Mouse (Mus musculus): Measurements from ENCODE around the gene Tfpi. TPM values are rescaled to one million over a fixed set of nuclear protein-coding genes. Genes with fewer than 3 reads are reported as not detected.
A peak's percentile ranks its signal among the peaks of the same experiment; 100 is the strongest.

The Tfpi gene
- total RNA-seq, 2 experiments from 2014 or later, result 3.8 to 4.4 TPM

GRCm38 (mm10) chr2:84504285-84504684, 27.7 kb upstream of the Tfpi start:
- intact Hi-C loops (cut with DNase I), result no loop called here
- H3K4me3 ChIP-seq, result no peak overlapping the region
- H3K27ac ChIP-seq, result no peak overlapping the region
- TF ChIP-seq CTCF (IDR thresholded peaks at IDR 0.05), result no peak
- no peak for DNase-seq (ENCODE audit: extremely low spot score in 1 of 2, low spot score in 2 of 2)

GRCm38 (mm10) chr2:84498921-84499320, 22.3 kb upstream of the Tfpi start:
- no peak for TF ChIP-seq CTCF (IDR thresholded peaks at IDR 0.05)
- no peak overlapping the region for H3K4me3 ChIP-seq
- no peak for DNase-seq (ENCODE audit: extremely low spot score in 1 of 2, low spot score in 2 of 2)
- no peak overlapping the region for H3K27ac ChIP-seq
- intact Hi-C loops (cut with DNase I), result no loop called here

- Histone ChIP-seq H3K4me3 (no peak overlapping the region), H3K27ac (no peak overlapping the region)
- intact Hi-C loops (cut with DNase I), result no loop called here
- DNase-seq (ENCODE audit: extremely low spot score in 1 of 2, low spot score in 2 of 2), result no peak
- TF ChIP-seq CTCF (IDR thresholded peaks at IDR 0.05), result no peak
Observed at GRCm38 (mm10) chr2:84495108-84495507, 18.5 kb upstream of the Tfpi start.

GRCm38 (mm10) chr2:84493626-84494025, 17.1 kb upstream of the Tfpi start:
- DNase-seq (ENCODE audit: extremely low spot score in 1 of 2, low spot score in 2 of 2), result no peak
- intact Hi-C loops (cut with DNase I), result no loop called here
- TF ChIP-seq CTCF (IDR thresholded peaks at IDR 0.05), result no peak
- H3K4me3 ChIP-seq, result no peak overlapping the region
- H3K27ac ChIP-seq, result no peak overlapping the region

GRCm38 (mm10) chr2:84491715-84492114, 15.1 kb upstream of the Tfpi start:
- DNase-seq (ENCODE audit: extremely low spot score in 1 of 2, low spot score in 2 of 2), result no peak
- H3K27ac ChIP-seq, result no peak overlapping the region
- no peak for TF ChIP-seq CTCF (IDR thresholded peaks at IDR 0.05)
- intact Hi-C loops (cut with DNase I), result no loop called here
- H3K4me3 ChIP-seq, result no peak overlapping the region

GRCm38 (mm10) chr2:84487705-84488291, 11.2 kb upstream of the Tfpi start:
- TF ChIP-seq CTCF (IDR thresholded peaks at IDR 0.05), result no peak
- no peak for DNase-seq (ENCODE audit: extremely low spot score in 1 of 2, low spot score in 2 of 2)
- H3K27ac ChIP-seq, result no peak overlapping the region
- no peak overlapping the region for H3K4me3 ChIP-seq
- intact Hi-C loops (cut with DNase I), result no loop called here

GRCm38 (mm10) chr2:84481863-84482262, 5.3 kb upstream of the Tfpi start:
- peak overlapping the region; percentile 63 for H3K27ac ChIP-seq
- intact Hi-C loops (cut with DNase I), result no loop called here
- peak in 1 of 2 experiments; percentile 38 for DNase-seq (ENCODE audit: extremely low spot score in 1 of 2, low spot score in 2 of 2)
- peak overlapping the region; percentile 32 for H3K4me3 ChIP-seq
- TF ChIP-seq CTCF (IDR thresholded peaks at IDR 0.05), result no peak

- Histone ChIP-seq H3K4me3 (no peak overlapping the region), H3K27ac (no peak overlapping the region)
- intact Hi-C loops (cut with DNase I), result loop anchor here (1.0 kb wide), 1 partner anchor 24 kb away; no protein-coding TSS in a partner anchor
- peak; percentile 69 for TF ChIP-seq CTCF (IDR thresholded peaks at IDR 0.05)
- DNase-seq (ENCODE audit: extremely low spot score in 1 of 2, low spot score in 2 of 2), result peak; percentile 13 to 28
Observed at GRCm38 (mm10) chr2:84479036-84479435, 2.5 kb upstream of the Tfpi start.

- H3K27ac ChIP-seq, result no peak overlapping the region
- H3K4me3 ChIP-seq, result no peak overlapping the region
- intact Hi-C loops (cut with DNase I), result no loop called here
- DNase-seq (ENCODE audit: extremely low spot score in 1 of 2, low spot score in 2 of 2), result no peak
- TF ChIP-seq CTCF (IDR thresholded peaks at IDR 0.05), result no peak
Observed at GRCm38 (mm10) chr2:84477759-84478158, 1.2 kb upstream of the Tfpi start.

GRCm38 (mm10) chr2:84476131-84476530, 444 bp downstream of the Tfpi start:
- DNase-seq (ENCODE audit: extremely low spot score in 1 of 2, low spot score in 2 of 2), result no peak
- H3K27ac ChIP-seq, result no peak overlapping the region
- no peak overlapping the region; the same call in 1 of the 2 replicates for H3K4me3 ChIP-seq
- TF ChIP-seq CTCF (IDR thresholded peaks at IDR 0.05), result no peak
- intact Hi-C loops (cut with DNase I), result no loop called here

GRCm38 (mm10) chr2:84475601-84476000, 974 bp downstream of the Tfpi start:
- intact Hi-C loops (cut with DNase I), result no loop called here
- TF ChIP-seq CTCF (IDR thresholded peaks at IDR 0.05), result no peak
- Histone ChIP-seq H3K27ac (no peak overlapping the region), H3K4me3 (no peak overlapping the region)
- DNase-seq (ENCODE audit: extremely low spot score in 1 of 2, low spot score in 2 of 2), result no peak

- H3K4me3 ChIP-seq, result no peak overlapping the region
- H3K27ac ChIP-seq, result no peak overlapping the region
- no peak for DNase-seq (ENCODE audit: extremely low spot score in 1 of 2, low spot score in 2 of 2)
- intact Hi-C loops (cut with DNase I), result no loop called here
- TF ChIP-seq CTCF (IDR thresholded peaks at IDR 0.05), result no peak
Observed at GRCm38 (mm10) chr2:84474651-84475050, 1.9 kb downstream of the Tfpi start.

- H3K27ac ChIP-seq, result no peak overlapping the region
- no peak for DNase-seq (ENCODE audit: extremely low spot score in 1 of 2, low spot score in 2 of 2)
- intact Hi-C loops (cut with DNase I), result no loop called here
- no peak for TF ChIP-seq CTCF (IDR thresholded peaks at IDR 0.05)
- no peak overlapping the region for H3K4me3 ChIP-seq
Observed at GRCm38 (mm10) chr2:84473941-84474530, 2.5 kb downstream of the Tfpi start.

Measured in left cerebral cortex, adult 2 months (tissue).